Mouse (Mus musculus): ENCODE measurements at regions not wholly inside any gene's neighbourhood (a gene's known extent, or its start where the extent isn't known, plus 50 kb on each side); places are given as distances from the start of the nearest gene placed in this dataset.

- DNase-seq (ENCODE audit: low spot score in 2 of 2), result no peak
Observed at GRCm38 (mm10) chr8:126688450-126688849, 94.7 kb upstream of the Irf2bp2 start.

GRCm38 (mm10) chr8:126688014-126688413 lies 94.2 kb upstream of the Irf2bp2 start:
- no peak for DNase-seq (ENCODE audit: low spot score in 2 of 2)

- no peak for DNase-seq (ENCODE audit: low spot score in 2 of 2)
Observed at GRCm38 (mm10) chr8:126686827-126687226, 93.0 kb upstream of the Irf2bp2 start.

- DNase-seq (ENCODE audit: low spot score in 2 of 2), result no peak
Observed at GRCm38 (mm10) chr8:126685365-126685764, 91.6 kb upstream of the Irf2bp2 start.

DNA sequence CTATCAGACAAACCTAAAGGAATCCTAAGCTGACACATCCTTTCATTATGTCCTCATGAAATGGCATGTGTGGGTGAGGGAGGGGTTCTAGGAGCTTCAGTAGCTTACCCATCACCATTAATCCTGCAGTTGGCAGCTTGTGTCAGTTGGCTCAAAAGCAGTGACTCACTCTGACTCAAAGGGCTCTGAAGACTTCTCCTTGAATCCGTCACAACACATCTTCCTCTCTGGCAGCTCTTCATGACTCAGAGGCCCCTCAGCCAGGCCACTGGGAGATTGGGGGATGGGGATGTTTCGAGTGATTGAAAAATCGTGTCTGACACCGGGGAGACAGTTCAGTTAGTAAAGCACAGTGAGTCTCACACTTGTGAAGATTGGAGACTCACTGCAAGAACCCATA lies 90.2 kb upstream of the Irf2bp2 start:
- DNase-seq (ENCODE audit: low spot score in 2 of 2), result no peak

DNA sequence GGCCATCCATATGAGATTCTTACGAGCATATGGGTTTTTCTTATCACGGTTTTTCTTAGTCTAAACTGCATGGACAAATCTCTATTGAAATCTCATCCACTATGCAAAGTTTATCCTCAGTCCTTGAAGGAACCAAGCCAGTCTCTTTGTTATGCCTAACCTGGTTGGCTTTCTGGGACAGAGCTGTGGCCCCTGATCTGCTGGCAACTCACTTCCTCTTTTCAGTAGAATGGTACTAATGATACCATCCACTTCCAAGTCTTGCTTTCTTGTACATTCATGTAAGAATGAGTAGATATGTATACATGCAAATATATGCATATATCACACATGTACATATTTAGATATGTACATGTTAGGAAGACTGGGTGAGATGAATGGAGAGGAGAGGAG lies 89.8 kb upstream of the Irf2bp2 start:
- no peak for DNase-seq (ENCODE audit: low spot score in 2 of 2)

DNA sequence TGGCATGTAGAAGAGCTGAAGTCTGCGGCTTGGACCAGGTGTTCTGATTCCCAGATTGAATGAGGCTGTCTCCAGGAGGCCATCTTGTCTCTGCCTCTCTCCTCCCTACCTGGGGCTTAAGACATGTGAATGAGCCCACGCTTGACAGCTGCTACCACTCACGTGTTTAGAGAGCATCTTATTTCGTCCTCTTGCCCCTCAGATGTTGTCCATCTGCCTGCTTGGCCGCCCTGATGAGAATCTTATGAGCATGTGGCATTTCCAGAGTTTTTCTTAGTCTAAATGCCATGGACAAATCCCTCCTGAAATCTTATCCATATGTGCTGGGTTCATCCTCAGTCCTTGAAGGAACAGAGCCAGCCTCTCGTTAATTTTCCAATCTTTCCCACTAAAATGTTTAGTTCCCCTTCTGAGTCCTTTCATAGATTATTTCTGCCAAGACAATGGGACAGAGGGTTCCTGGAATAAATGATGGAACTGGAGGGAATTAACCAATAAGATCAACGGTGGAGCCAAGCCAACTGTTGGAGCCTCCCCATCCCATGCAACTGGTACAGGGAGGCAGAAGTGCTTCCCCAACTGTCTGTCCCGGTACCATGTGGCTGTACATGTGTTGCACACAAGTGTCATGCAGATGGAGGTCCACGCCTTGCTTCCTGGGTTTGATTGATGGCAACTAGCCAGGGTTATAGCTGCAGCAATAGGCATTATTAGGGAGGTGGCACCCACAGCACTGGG lies 89.2 kb upstream of the Irf2bp2 start:
- peak in 1 of 2 experiments; percentile 34 for DNase-seq (ENCODE audit: low spot score in 2 of 2)

DNA sequence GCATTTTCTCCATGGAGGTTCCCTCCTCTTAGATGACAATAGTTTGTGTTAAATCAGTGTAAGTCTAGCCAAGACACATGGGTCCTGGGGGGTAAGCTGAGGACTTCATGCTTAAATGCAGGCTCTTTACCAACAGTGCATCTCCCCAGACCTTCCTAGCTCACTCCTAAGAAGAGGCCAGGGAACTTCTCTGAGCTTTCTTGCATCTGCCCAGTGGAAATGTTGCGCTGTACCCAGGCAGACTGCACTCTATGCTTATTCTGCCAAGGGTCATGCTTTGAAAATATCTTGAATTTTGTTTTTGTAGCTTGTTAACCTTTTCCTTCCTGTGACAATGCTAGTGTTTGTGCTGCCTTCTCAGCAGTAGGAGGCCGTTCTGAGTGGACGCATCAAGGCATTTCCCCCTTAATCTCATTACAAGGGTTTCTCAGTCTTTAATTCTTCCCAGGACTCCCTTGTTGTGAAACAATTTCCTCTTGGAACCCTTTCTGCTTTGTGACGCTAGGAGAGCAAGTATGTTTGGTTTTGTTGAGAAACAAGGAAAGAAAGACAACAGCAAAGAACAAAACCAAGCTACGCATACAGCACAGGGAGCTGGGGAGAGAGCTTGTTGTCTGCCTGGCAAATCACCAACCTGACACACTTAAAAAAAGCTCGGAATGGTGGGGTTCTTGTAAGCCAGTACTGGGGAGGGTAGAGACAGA lies 88.3 kb upstream of the Irf2bp2 start:
- DNase-seq (ENCODE audit: low spot score in 2 of 2), result no peak

- DNase-seq (ENCODE audit: low spot score in 2 of 2), result no peak
Observed at GRCm38 (mm10) chr8:126678004-126678751, 84.4 kb upstream of the Irf2bp2 start.

DNA sequence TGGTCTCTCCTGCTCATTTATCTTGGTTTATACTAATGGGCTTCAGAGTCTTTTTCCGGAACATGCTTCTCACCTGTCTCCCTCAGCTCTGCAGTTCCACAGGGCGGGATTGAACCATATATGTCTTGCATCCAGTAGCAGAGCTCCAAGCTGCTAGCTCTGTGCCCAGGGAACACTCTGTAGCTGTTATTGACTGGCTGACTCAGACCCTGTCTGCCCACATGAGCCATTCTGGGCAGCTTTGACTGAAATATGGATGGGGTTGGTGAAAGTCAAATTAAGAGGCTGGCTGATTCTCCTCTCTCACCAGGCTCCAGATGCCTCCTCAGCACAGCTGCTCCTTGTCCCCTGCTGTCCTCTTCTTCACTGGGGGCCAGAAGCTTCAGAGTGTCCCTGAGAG lies 81.4 kb upstream of the Irf2bp2 start:
- peak in 1 of 2 experiments; percentile 53 for DNase-seq (ENCODE audit: low spot score in 2 of 2)

DNA sequence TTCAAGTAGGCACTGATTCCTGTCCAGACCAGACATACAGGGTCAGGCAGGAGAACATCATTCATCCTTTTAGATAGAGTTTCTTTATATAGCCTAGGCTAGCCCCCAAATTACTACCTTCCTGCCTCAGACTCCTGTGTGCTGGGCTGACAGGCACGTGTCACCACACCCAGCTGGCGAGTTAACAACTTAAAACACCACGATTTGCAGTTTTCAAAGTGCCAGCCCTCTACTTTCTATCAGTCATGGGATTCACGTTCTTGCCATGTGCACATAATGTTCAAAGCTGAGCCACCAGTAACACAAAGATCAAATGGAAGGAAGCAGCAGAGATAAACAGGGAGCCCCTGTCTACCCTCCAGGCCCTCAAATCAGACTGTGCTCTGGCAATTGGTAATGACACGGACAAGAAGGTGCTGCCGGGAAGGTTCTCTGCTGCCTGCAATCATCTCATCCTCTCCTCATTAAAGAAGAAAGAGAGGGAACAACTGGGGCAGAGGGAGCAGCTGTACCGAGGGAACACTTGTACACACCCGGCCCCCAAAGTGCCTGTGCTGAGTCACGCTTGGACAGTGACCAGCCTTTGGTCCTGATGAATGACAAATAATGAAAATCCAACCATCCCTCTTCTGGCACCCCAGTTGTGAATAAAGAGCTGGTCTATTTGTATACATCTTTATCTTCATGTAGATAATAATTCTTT lies 79.4 kb upstream of the Irf2bp2 start:
- no peak for DNase-seq (ENCODE audit: low spot score in 2 of 2)

GRCm38 (mm10) chr8:126671594-126671993 lies 77.8 kb upstream of the Irf2bp2 start:
- DNase-seq (ENCODE audit: low spot score in 2 of 2), result no peak

DNA sequence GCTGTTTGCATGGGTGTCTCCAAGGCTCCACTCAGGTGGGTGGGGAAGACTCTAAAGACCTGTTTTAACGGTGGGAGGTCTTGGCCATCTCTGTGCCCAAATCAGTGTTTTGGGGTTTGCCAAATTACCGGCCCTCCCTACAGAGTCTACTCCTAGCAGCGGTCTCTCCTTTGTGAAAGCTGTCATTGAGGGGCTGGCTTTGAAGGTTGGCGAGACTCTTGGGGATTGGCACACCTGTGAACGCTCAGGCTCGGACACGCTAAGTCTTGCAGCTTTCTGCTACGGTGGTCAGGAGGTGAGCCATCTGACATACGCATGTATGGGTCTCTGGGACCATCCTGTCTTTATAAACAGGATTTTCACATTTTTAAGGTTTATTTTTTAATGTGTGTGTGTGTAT lies 76.1 kb upstream of the Irf2bp2 start:
- no peak for DNase-seq (ENCODE audit: low spot score in 2 of 2)

DNA sequence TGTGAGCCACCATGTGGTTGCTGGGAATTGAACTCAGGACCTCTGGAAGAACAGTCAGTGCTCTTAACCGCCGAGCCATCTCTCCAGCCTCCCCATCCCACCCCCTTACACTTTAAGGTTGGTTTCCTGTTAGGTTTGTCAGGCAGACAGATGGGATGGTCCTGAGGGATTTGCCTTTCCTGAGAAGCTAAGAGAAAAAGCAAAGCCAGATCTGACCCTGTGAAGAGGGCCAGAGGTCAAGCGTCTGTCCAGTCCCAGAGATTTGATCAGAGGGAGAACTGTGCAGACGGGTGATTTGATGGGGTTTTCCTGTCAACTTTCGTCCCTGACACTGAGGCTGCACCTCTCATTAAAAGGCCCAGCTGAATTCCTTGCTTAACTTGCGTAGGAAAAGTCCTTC lies 75.4 kb upstream of the Irf2bp2 start:
- no peak for DNase-seq (ENCODE audit: low spot score in 2 of 2)

DNA sequence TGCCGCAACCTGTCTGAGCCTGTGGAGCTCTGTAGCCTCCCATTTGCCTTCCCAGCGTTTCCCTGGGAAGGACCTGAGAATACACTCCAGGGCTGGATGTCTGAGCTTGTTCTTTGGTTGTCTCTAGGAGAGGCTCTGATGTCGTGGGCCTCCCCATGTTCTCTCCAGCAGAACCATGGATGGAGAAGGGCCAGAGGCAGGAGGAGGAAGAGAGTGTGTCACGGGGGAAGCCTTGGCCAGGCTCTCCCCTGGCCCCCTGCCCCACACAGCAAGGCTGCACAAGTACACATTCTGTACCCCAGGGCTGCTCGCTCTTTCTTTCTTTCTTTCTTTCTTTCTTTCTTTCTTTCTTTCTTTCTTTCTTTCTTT lies 74.9 kb upstream of the Irf2bp2 start:
- DNase-seq (ENCODE audit: low spot score in 2 of 2), result no peak

- peak; percentile 81 to 88 for DNase-seq (ENCODE audit: low spot score in 2 of 2)
Observed at GRCm38 (mm10) chr8:126667721-126668656, 74.2 kb upstream of the Irf2bp2 start.

GRCm38 (mm10) chr8:126667086-126667720 lies 73.4 kb upstream of the Irf2bp2 start:
- DNase-seq (ENCODE audit: low spot score in 2 of 2), result no peak

- DNase-seq (ENCODE audit: low spot score in 2 of 2), result peak; percentile 100
Observed at GRCm38 (mm10) chr8:126666327-126667085, 72.7 kb upstream of the Irf2bp2 start.

DNA sequence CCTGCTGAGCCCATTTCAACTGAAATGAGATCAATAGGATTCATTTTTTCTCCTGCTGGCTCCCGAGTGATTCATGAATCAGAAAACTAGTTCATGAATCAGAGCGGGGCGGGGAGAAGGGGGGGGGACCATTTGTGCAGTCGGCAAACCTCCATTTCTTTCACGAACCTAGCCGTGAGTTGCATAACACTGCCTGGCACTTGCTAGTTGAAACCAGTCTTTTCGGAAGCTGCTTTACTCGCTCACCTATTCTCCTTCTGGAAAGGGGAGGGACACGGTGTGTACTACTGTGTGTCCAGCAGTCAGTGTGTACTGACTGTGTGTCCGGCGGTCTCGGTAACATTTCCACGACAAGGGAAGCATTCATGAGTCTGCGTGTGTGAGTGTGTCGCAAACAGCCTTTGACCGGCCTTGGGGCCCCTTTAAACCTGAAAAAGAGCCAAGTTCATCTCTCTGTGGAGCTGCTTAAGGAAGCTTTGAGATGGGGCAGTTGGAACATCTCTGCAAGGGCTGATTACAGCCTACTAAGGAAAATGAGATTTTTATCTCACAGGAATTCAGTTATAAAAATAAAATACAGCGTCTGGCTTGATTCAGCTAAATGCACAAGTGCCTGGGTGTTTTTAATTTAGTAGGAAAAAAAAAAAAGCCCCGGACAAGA lies 71.9 kb upstream of the Irf2bp2 start:
- DNase-seq (ENCODE audit: low spot score in 2 of 2), result peak; percentile 69 to 77

All from layer of hippocampus, adult 8-10 months (tissue).